Mouse (Mus musculus): Measurements from ENCODE around the gene Ifitm2. TPM values are rescaled to one million over a fixed set of nuclear protein-coding genes. Genes with fewer than 3 reads are reported as not detected.
A peak's percentile ranks its signal among the peaks of the same experiment; 100 is the strongest.

Gene Ifitm2
- polyA plus RNA-seq, 1 experiment: 147 TPM

- WGBS: 80% methylated on average over 8 of the region's 8 CpGs
- Histone ChIP-seq H3K4me1 (ENCODE audit: control insufficient read depth, insufficient read depth, low read length) (no peaks in the 10 kb centered on the region), H3K27ac (ENCODE audit: control insufficient read depth, insufficient read depth, low read depth, low read length, poor library complexity) (no peak overlapping the region), H3K4me3 (replicated peaks; ENCODE audit: control insufficient read depth, low read depth, low read length) (no peak overlapping the region)
- TF ChIP-seq CTCF (IDR thresholded peaks at IDR 0.05; ENCODE audit: control insufficient read depth, insufficient read depth, low read length) (no peak), POLR2A (IDR thresholded peaks at IDR 0.05; ENCODE audit: borderline replicate concordance, control insufficient read depth, low read depth, low read length) (no peak)
Observed at GRCm38 (mm10) chr7:140914031-140914690, 41.6 kb downstream of the Ifitm2 start.

- H3K4me1 ChIP-seq (ENCODE audit: control insufficient read depth, insufficient read depth, low read length): no peaks in the 10 kb centered on the region
- TF ChIP-seq CTCF (IDR thresholded peaks at IDR 0.05; ENCODE audit: control insufficient read depth, insufficient read depth, low read length) (no peak), POLR2A (IDR thresholded peaks at IDR 0.05; ENCODE audit: borderline replicate concordance, control insufficient read depth, low read depth, low read length) (no peak)
- no peak overlapping the region for H3K4me3 ChIP-seq (replicated peaks; ENCODE audit: control insufficient read depth, low read depth, low read length)
- H3K27ac ChIP-seq (ENCODE audit: control insufficient read depth, insufficient read depth, low read depth, low read length, poor library complexity): no peak overlapping the region
- WGBS: 87% methylated on average over 5 of the region's 5 CpGs
Observed at GRCm38 (mm10) chr7:140912846-140913482, 42.8 kb downstream of the Ifitm2 start.

- no peak for TF ChIP-seq CTCF (IDR thresholded peaks at IDR 0.05; ENCODE audit: control insufficient read depth, insufficient read depth, low read length)
- TF ChIP-seq POLR2A (IDR thresholded peaks at IDR 0.05; ENCODE audit: borderline replicate concordance, control insufficient read depth, low read depth, low read length): no peak
- Histone ChIP-seq H3K27ac (ENCODE audit: control insufficient read depth, insufficient read depth, low read depth, low read length, poor library complexity) (no peak overlapping the region), H3K4me3 (replicated peaks; ENCODE audit: control insufficient read depth, low read depth, low read length) (no peak overlapping the region), H3K4me1 (ENCODE audit: control insufficient read depth, insufficient read depth, low read length) (no peaks in the 10 kb centered on the region)
- WGBS: 54% methylated on average over 3 of the region's 3 CpGs
Observed at GRCm38 (mm10) chr7:140912293-140912692, 43.5 kb downstream of the Ifitm2 start.

- H3K4me3 ChIP-seq (replicated peaks; ENCODE audit: control insufficient read depth, low read depth, low read length): peak overlapping the region; percentile 0
- WGBS: 3% methylated on average over 19 of the region's 19 CpGs
- H3K4me1 ChIP-seq (ENCODE audit: control insufficient read depth, insufficient read depth, low read length): no peaks in the 10 kb centered on the region
- TF ChIP-seq POLR2A (IDR thresholded peaks at IDR 0.05; ENCODE audit: borderline replicate concordance, control insufficient read depth, low read depth, low read length) (no peak), CTCF (IDR thresholded peaks at IDR 0.05; ENCODE audit: control insufficient read depth, insufficient read depth, low read length) (peak; percentile 89)
- H3K27ac ChIP-seq (ENCODE audit: control insufficient read depth, insufficient read depth, low read depth, low read length, poor library complexity): no peak overlapping the region
Observed at GRCm38 (mm10) chr7:140908634-140909107, 47.1 kb downstream of the Ifitm2 start.

- 44% methylated on average over 7 of the region's 7 CpGs for WGBS
- Histone ChIP-seq H3K4me1 (ENCODE audit: control insufficient read depth, insufficient read depth, low read length) (no peaks in the 10 kb centered on the region), H3K27ac (ENCODE audit: control insufficient read depth, insufficient read depth, low read depth, low read length, poor library complexity) (no peak overlapping the region)
Observed at GRCm38 (mm10) chr7:140908181-140908580, 47.6 kb downstream of the Ifitm2 start.

GRCm38 (mm10) chr7:140907697-140908096, 48.1 kb downstream of the Ifitm2 start:
- Histone ChIP-seq H3K4me3 (replicated peaks; ENCODE audit: control insufficient read depth, low read depth, low read length) (no peak overlapping the region), H3K27ac (ENCODE audit: control insufficient read depth, insufficient read depth, low read depth, low read length, poor library complexity) (no peak overlapping the region), H3K4me1 (ENCODE audit: control insufficient read depth, insufficient read depth, low read length) (no peaks in the 10 kb centered on the region)
- WGBS: 85% methylated on average over 7 of the region's 7 CpGs
- TF ChIP-seq POLR2A (IDR thresholded peaks at IDR 0.05; ENCODE audit: borderline replicate concordance, control insufficient read depth, low read depth, low read length) (no peak), CTCF (IDR thresholded peaks at IDR 0.05; ENCODE audit: control insufficient read depth, insufficient read depth, low read length) (0 out of 2 replicates have a peak, but pooled peaks have one; percentile 4)

More at GRCm38 (mm10) chr7:140908181-140908580, 47.6 kb downstream of the Ifitm2 start:
- H3K4me3 ChIP-seq (replicated peaks; ENCODE audit: control insufficient read depth, low read depth, low read length): no peak overlapping the region
- no peak for TF ChIP-seq CTCF (IDR thresholded peaks at IDR 0.05; ENCODE audit: control insufficient read depth, insufficient read depth, low read length)
- no peak for TF ChIP-seq POLR2A (IDR thresholded peaks at IDR 0.05; ENCODE audit: borderline replicate concordance, control insufficient read depth, low read depth, low read length)

- Histone ChIP-seq H3K4me3 (replicated peaks; ENCODE audit: control insufficient read depth, low read depth, low read length) (no peak overlapping the region), H3K27ac (ENCODE audit: control insufficient read depth, insufficient read depth, low read depth, low read length, poor library complexity) (no peak overlapping the region), H3K4me1 (ENCODE audit: control insufficient read depth, insufficient read depth, low read length) (no peaks in the 10 kb centered on the region)
- 82% methylated on average over 13 of the region's 13 CpGs for WGBS
- no peak for TF ChIP-seq CTCF (IDR thresholded peaks at IDR 0.05; ENCODE audit: control insufficient read depth, insufficient read depth, low read length)
- TF ChIP-seq POLR2A (IDR thresholded peaks at IDR 0.05; ENCODE audit: borderline replicate concordance, control insufficient read depth, low read depth, low read length): no peak
Observed at GRCm38 (mm10) chr7:140907131-140907530, 48.7 kb downstream of the Ifitm2 start.

GRCm38 (mm10) chr7:140905642-140906081, 50.1 kb downstream of the Ifitm2 start:
- no peak for TF ChIP-seq POLR2A (IDR thresholded peaks at IDR 0.05; ENCODE audit: borderline replicate concordance, control insufficient read depth, low read depth, low read length)
- no peak for TF ChIP-seq CTCF (IDR thresholded peaks at IDR 0.05; ENCODE audit: control insufficient read depth, insufficient read depth, low read length)
- 62% methylated on average over 2 of the region's 2 CpGs for whole genome bisulfite sequencing
- no peak overlapping the region for H3K27ac ChIP-seq (ENCODE audit: control insufficient read depth, insufficient read depth, low read depth, low read length, poor library complexity)
- H3K4me1 ChIP-seq (ENCODE audit: control insufficient read depth, insufficient read depth, low read length): no peaks in the 10 kb centered on the region
- no peak overlapping the region for H3K4me3 ChIP-seq (replicated peaks; ENCODE audit: control insufficient read depth, low read depth, low read length)

Other genes starting within 250 kb of the Ifitm2 start
- gene Cyp2e1, start 192.2 kb downstream of the Ifitm2 start, polyA plus RNA-seq (2011; ENCODE audit: insufficient read depth, insufficient read length, low replicate concordance, missing spikeins): 3.9 and 21.1 TPM in 2 replicates
- not detected in 2 replicates for gene Syce1, start 168.1 kb downstream of the Ifitm2 start, polyA plus RNA-seq (2011; ENCODE audit: insufficient read depth, insufficient read length, low replicate concordance, missing spikeins)
- 0.25 and 0.40 TPM in 2 replicates for gene Zfp941, start 133.8 kb downstream of the Ifitm2 start, polyA plus RNA-seq (2011; ENCODE audit: insufficient read depth, insufficient read length, low replicate concordance, missing spikeins)
- gene Urah, start 121.0 kb downstream of the Ifitm2 start, polyA plus RNA-seq (2011; ENCODE audit: insufficient read depth, insufficient read length, low replicate concordance, missing spikeins): 3.3 TPM in 1 of 2 replicates, not detected in the other
- gene Scgb1c1, start 110.4 kb downstream of the Ifitm2 start, polyA plus RNA-seq (2011; ENCODE audit: insufficient read depth, insufficient read length, low replicate concordance, missing spikeins): not detected in 2 replicates
- gene Odf3, start 108.2 kb downstream of the Ifitm2 start, polyA plus RNA-seq (2011; ENCODE audit: insufficient read depth, insufficient read length, low replicate concordance, missing spikeins): not detected in 2 replicates
- gene Gm45785, start 99.7 kb downstream of the Ifitm2 start, polyA plus RNA-seq (2011; ENCODE audit: insufficient read depth, insufficient read length, low replicate concordance, missing spikeins): not detected in 2 replicates
- 26.4 and 53.0 TPM in 2 replicates for gene Ric8a, start 99.0 kb downstream of the Ifitm2 start, polyA plus RNA-seq (2011; ENCODE audit: insufficient read depth, insufficient read length, low replicate concordance, missing spikeins)
- gene Bet1l, start 98.4 kb downstream of the Ifitm2 start, polyA plus RNA-seq (2011; ENCODE audit: insufficient read depth, insufficient read length, low replicate concordance, missing spikeins): 11.7 and 18.1 TPM in 2 replicates
- 239 and 252 TPM in 2 replicates for gene Psmd13, start 74.0 kb downstream of the Ifitm2 start, polyA plus RNA-seq (2011; ENCODE audit: insufficient read depth, insufficient read length, low replicate concordance, missing spikeins)
- gene Sirt3, start 73.7 kb downstream of the Ifitm2 start, polyA plus RNA-seq (2011; ENCODE audit: insufficient read depth, insufficient read length, low replicate concordance, missing spikeins): 13.1 and 27.0 TPM in 2 replicates
- not detected in 2 replicates for gene Cox8b, start 55.5 kb downstream of the Ifitm2 start, polyA plus RNA-seq (2011; ENCODE audit: insufficient read depth, insufficient read length, low replicate concordance, missing spikeins)
- gene Nlrp6, start 35.1 kb downstream of the Ifitm2 start, polyA plus RNA-seq (2011; ENCODE audit: insufficient read depth, insufficient read length, low replicate concordance, missing spikeins): 1.9 and 3.1 TPM in 2 replicates
- gene Pgghg, start 14.6 kb downstream of the Ifitm2 start, polyA plus RNA-seq (2011; ENCODE audit: insufficient read depth, insufficient read length, low replicate concordance, missing spikeins): 6.9 and 13.3 TPM in 2 replicates
- 1.7 TPM in 1 of 2 replicates, not detected in the other for gene Ifitm5, start 5.7 kb downstream of the Ifitm2 start, polyA plus RNA-seq (2011; ENCODE audit: insufficient read depth, insufficient read length, low replicate concordance, missing spikeins)
- not detected in 2 replicates for gene Gm45717, start 50 bp downstream of the Ifitm2 start, polyA plus RNA-seq (2011; ENCODE audit: insufficient read depth, insufficient read length, low replicate concordance, missing spikeins)
- gene Ifitm1, start 11.2 kb upstream of the Ifitm2 start, polyA plus RNA-seq (2011; ENCODE audit: insufficient read depth, insufficient read length, low replicate concordance, missing spikeins): 32.8 and 82.9 TPM in 2 replicates
- gene Ifitm3, start 54.8 kb upstream of the Ifitm2 start, polyA plus RNA-seq (2011; ENCODE audit: insufficient read depth, insufficient read length, low replicate concordance, missing spikeins): 166 and 209 TPM in 2 replicates
- 195 and 524 TPM in 2 replicates for gene Ifitm6, start 61.9 kb upstream of the Ifitm2 start, polyA plus RNA-seq (2011; ENCODE audit: insufficient read depth, insufficient read length, low replicate concordance, missing spikeins)
- not detected in 2 replicates for gene Gm17387, start 73.1 kb upstream of the Ifitm2 start, polyA plus RNA-seq (2011; ENCODE audit: insufficient read depth, insufficient read length, low replicate concordance, missing spikeins)
- 0.36 and 2.1 TPM in 2 replicates for gene B4galnt4, start 105.1 kb upstream of the Ifitm2 start, polyA plus RNA-seq (2011; ENCODE audit: insufficient read depth, insufficient read length, low replicate concordance, missing spikeins)
- gene Pkp3, start 122.2 kb upstream of the Ifitm2 start, polyA plus RNA-seq (2011; ENCODE audit: insufficient read depth, insufficient read length, low replicate concordance, missing spikeins): 5.4 and 15.9 TPM in 2 replicates
- 10.4 and 19.8 TPM in 2 replicates for gene Sigirr, start 144.6 kb upstream of the Ifitm2 start, polyA plus RNA-seq (2011; ENCODE audit: insufficient read depth, insufficient read length, low replicate concordance, missing spikeins)
- gene Ano9, start 161.8 kb upstream of the Ifitm2 start, polyA plus RNA-seq (2011; ENCODE audit: insufficient read depth, insufficient read length, low replicate concordance, missing spikeins): 2.5 TPM in 1 of 2 replicates, not detected in the other
- 66.7 and 84.6 TPM in 2 replicates for gene Ptdss2, start 166.4 kb upstream of the Ifitm2 start, polyA plus RNA-seq (2011; ENCODE audit: insufficient read depth, insufficient read length, low replicate concordance, missing spikeins)
- 17.8 and 27.6 TPM in 2 replicates for gene Rnh1, start 216.9 kb upstream of the Ifitm2 start, polyA plus RNA-seq (2011; ENCODE audit: insufficient read depth, insufficient read length, low replicate concordance, missing spikeins)
- gene Hras, start 238.0 kb upstream of the Ifitm2 start, polyA plus RNA-seq (2011; ENCODE audit: insufficient read depth, insufficient read length, low replicate concordance, missing spikeins): 108 and 168 TPM in 2 replicates
- 2.2 and 3.1 TPM in 2 replicates for gene Lrrc56, start 238.2 kb upstream of the Ifitm2 start, polyA plus RNA-seq (2011; ENCODE audit: insufficient read depth, insufficient read length, low replicate concordance, missing spikeins)